Mouse (Mus musculus): ENCODE data around the gene Eid2b. TPM values are rescaled to one million over a fixed set of nuclear protein-coding genes. Genes with fewer than 3 reads are reported as not detected.
A peak's percentile ranks its signal among the peaks of the same experiment; 100 is the strongest.
"Not testable (repeated sequence)": the region's sequence is repeated elsewhere in the genome, so short reads cannot be mapped to it uniquely, and the experiment has no call there.

Eid2b gene
- total RNA-seq (2012; rRNA removed) (3.2 and 3.3 TPM in 2 replicates), total RNA-seq (2014; rRNA removed) (3.2 and 3.8 TPM in 2 replicates), polyA plus RNA-seq (2012; ENCODE audit: insufficient read length, low read depth) (1.6 and 1.8 TPM in 2 replicates)

DNA sequence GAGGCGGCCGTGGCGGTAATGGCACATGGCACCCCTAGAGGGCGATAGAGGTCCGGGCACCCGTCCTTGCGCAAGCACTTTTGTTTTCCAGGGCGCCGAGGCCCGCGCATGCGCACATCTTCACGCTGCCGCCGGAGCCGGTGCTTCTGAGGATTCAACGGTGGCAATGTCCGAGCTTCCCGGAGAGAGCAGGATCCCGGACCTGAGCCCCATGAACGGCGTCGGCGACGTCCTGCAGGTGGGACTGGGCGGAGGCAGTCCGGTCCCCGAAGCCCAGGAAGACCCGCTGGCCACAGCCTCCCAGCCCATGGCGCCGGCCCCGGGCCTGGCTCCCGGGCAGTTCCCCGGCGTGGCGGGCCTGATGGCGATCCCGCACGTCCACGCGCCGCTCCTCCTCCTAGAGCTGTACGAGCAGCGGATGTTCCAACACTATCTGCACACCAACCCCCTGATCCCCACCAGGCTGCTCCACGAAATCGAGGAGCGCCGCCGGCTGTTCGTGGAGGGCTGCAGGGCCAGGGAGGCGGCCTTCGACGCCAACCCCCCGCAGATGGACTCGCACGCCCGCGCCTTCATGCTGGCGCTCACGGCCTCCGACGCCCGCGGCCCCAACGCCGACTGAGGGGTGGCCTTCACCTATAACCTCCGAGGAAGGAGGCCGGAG lies at the start of gene Eid2b:
Gene Eid2b (plus strand): TSS at position 125 of the 664 bp plus-strand sequence.
- H3K4me3 ChIP-seq (replicated peaks in 1 of 3; ENCODE audit: low read depth in 2 of 3, low read length in 2 of 3, poor library complexity in 1 of 3), result peak within 1 kb of the TSS; percentile 51 to 77 (median 74)
- peak within 1 kb of the TSS; percentile 74 for H3K9ac ChIP-seq (ENCODE audit: insufficient read depth, low read depth)
- in situ Hi-C loops (cut with MboI; ENCODE audit: low pct_ligation_motif_present, low pct_unique_long_range_greater_than_20kb, low sequenced_read_pairs), result no loop called here
- no peak within 1 kb of the TSS for H3K27ac ChIP-seq (ENCODE audit: insufficient read depth, low read depth)
- DNase-seq (ENCODE audit: extremely low read depth), result peak; percentile 90
- H3K79me2 ChIP-seq (replicated peaks; ENCODE audit: control insufficient read depth, extremely low read depth, insufficient read depth, poor library complexity, severe bottlenecking), result no peaks in the 10 kb centered on the region
- H3K9me3 ChIP-seq (replicated peaks; ENCODE audit: low read length), result peaks cover 4% of the 10 kb centered on the region
- H3K36me3 ChIP-seq (replicated peaks in 1 of 2; ENCODE audit: control insufficient read depth in 1 of 2, insufficient read depth in 1 of 2, low read length in 1 of 2), result no peaks in the 10 kb centered on the region
- no peak for TF ChIP-seq KAT2A (IDR thresholded peaks at IDR 0.05; ENCODE audit: insufficient replicate concordance, low read length)
- TF ChIP-seq UBTF (IDR thresholded peaks at IDR 0.05; ENCODE audit: low read depth, low read length), result 0 out of 2 replicates have a peak, but pooled peaks have one; percentile 65
- peak; percentile 17; the same call in 1 of the 2 replicates for TF ChIP-seq MEF2A (IDR thresholded peaks at IDR 0.05; ENCODE audit: borderline replicate concordance, low read depth, low read length)
- peak; percentile 48; the same call in 1 of the 2 replicates for TF ChIP-seq HCFC1 (IDR thresholded peaks at IDR 0.05; ENCODE audit: low read depth, low read length)
- TF ChIP-seq TCF12 (IDR thresholded peaks at IDR 0.05; ENCODE audit: low read depth, low read length), result no peak
- peak; percentile 28; the same call in 1 of the 2 replicates for TF ChIP-seq ZC3H11A (IDR thresholded peaks at IDR 0.05; ENCODE audit: low read depth, low read length)
- no peak for TF ChIP-seq USF1 (IDR thresholded peaks at IDR 0.05; ENCODE audit: low read depth, low read length)
- TF ChIP-seq MXI1 (IDR thresholded peaks at IDR 0.05; ENCODE audit: low read depth, low read length), result 0 out of 2 replicates have a peak, but pooled peaks have one; percentile 27
- TF ChIP-seq POLR2AphosphoS2 (IDR thresholded peaks at IDR 0.05; ENCODE audit: low read depth, low read length), result no peak
- no peak for TF ChIP-seq USF2 (conservative IDR thresholded peaks at IDR 0.05; ENCODE audit: low read depth, low read length)
- TF ChIP-seq BHLHE40 (IDR thresholded peaks at IDR 0.05; ENCODE audit: low read depth, low read length), result no peak
- TF ChIP-seq IRF4 (IDR thresholded peaks at IDR 0.05; ENCODE audit: low read depth, low read length), result 0 out of 2 replicates have a peak, but pooled peaks have one; percentile 42
- peak; percentile 74 for TF ChIP-seq POLR2A (IDR thresholded peaks at IDR 0.05; ENCODE audit: low read depth, low read length)
- peak; percentile 81 for TF ChIP-seq MAX (IDR thresholded peaks at IDR 0.05; ENCODE audit: low read length)
- no peak for TF ChIP-seq ZKSCAN1 (IDR thresholded peaks at IDR 0.05; ENCODE audit: borderline replicate concordance, low read depth, low read length)
- TF ChIP-seq CHD1 (IDR thresholded peaks at IDR 0.05; ENCODE audit: low read depth, low read length), result no peak
- peak; percentile 71 for TF ChIP-seq SMC3 (IDR thresholded peaks at IDR 0.05; ENCODE audit: low read depth, low read length)
- 0 out of 2 replicates have a peak, but pooled peaks have one; percentile 25 for TF ChIP-seq SIN3A (IDR thresholded peaks at IDR 0.05; ENCODE audit: low read length)
- TF ChIP-seq CHD2 (IDR thresholded peaks at IDR 0.05; ENCODE audit: low read length), result no peak
- no peak for TF ChIP-seq MAFK (IDR thresholded peaks at IDR 0.05; ENCODE audit: insufficient replicate concordance, low read length)
- peak; percentile 41 for TF ChIP-seq ELF1 (IDR thresholded peaks at IDR 0.05; ENCODE audit: low read depth, low read length)
- TF ChIP-seq RAD21 (IDR thresholded peaks at IDR 0.05; ENCODE audit: low read depth, low read length), result peak; percentile 79
- TF ChIP-seq TBP (conservative IDR thresholded peaks at IDR 0.05; ENCODE audit: low read depth, low read length), result no peak
- TF ChIP-seq CTCF (conservative IDR thresholded peaks at IDR 0.05 in 1 of 2, IDR thresholded peaks at IDR 0.05 in 1 of 2; ENCODE audit: low read depth in 2 of 2, low read length in 2 of 2), result peak; percentile 33 to 92; a peak in 3 of 4 replicates
- TF ChIP-seq ETS1 (conservative IDR thresholded peaks at IDR 0.05; ENCODE audit: low read depth, low read length), result no peak
- TF ChIP-seq NRF1 (IDR thresholded peaks at IDR 0.05; ENCODE audit: low read depth, low read length), result peak; percentile 95
- TF ChIP-seq NELFE (IDR thresholded peaks at IDR 0.05; ENCODE audit: low read depth, low read length), result peak; percentile 84
- TF ChIP-seq MYC (IDR thresholded peaks at IDR 0.05; ENCODE audit: low read depth, low read length), result peak; percentile 35; the same call in 1 of the 2 replicates
- peaks cover 0 to 2% of the 10 kb centered on the region in 2 experiments; a peak in 1 of 4 replicates for H3K4me1 ChIP-seq (ENCODE audit: control insufficient read depth in 1 of 2, insufficient read depth in 2 of 2)
- dilution Hi-C loops (cut with MboI; ENCODE audit: extremely low pct_ligation_motif_present, extremely low pct_unique_long_range_greater_than_20kb, low sequenced_read_pairs), result no loop called here
- peak within 1 kb of the TSS; percentile 47 for H3K4me2 ChIP-seq (ENCODE audit: insufficient read depth, low read depth, poor library complexity, severe bottlenecking)
- peaks cover 29% of the 10 kb centered on the region for H3K27me3 ChIP-seq (replicated peaks)

DNA sequence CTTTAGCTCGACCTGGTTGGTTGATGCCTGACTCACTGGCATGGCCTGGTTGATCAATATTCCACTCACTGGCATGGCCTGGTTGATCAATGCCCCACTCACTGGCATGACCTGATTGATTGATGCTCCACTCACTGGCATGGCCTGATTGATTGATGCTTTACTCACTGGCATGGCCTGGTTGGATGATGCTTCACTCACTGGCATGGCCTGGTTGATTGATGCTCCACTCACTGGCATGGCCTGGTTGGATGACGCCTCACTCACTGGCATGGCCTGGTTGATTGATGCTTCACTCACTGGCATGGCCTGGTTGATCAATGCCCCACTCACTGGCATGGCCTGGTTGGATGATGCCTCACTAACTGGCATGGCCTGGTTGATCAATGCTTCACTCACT lies 33.6 kb upstream of the Eid2b start:
- H3K4me2 ChIP-seq (ENCODE audit: insufficient read depth, low read depth, poor library complexity, severe bottlenecking); dilution Hi-C loops (cut with MboI; ENCODE audit: extremely low pct_ligation_motif_present, extremely low pct_unique_long_range_greater_than_20kb, low sequenced_read_pairs); H3K4me1 ChIP-seq (ENCODE audit: control insufficient read depth in 1 of 2, insufficient read depth in 2 of 2); in situ Hi-C loops (cut with MboI; ENCODE audit: low pct_ligation_motif_present, low pct_unique_long_range_greater_than_20kb, low sequenced_read_pairs); H3K4me3 ChIP-seq (replicated peaks in 1 of 3; ENCODE audit: low read depth in 2 of 3, low read length in 2 of 3, poor library complexity in 1 of 3); DNase-seq (ENCODE audit: extremely low read depth); H3K36me3 ChIP-seq (replicated peaks in 1 of 2; ENCODE audit: control insufficient read depth in 1 of 2, insufficient read depth in 1 of 2, low read length in 1 of 2); H3K27ac ChIP-seq (ENCODE audit: insufficient read depth, low read depth); H3K9me3 ChIP-seq (replicated peaks; ENCODE audit: low read length); H3K79me2 ChIP-seq (replicated peaks; ENCODE audit: control insufficient read depth, extremely low read depth, insufficient read depth, poor library complexity, severe bottlenecking); H3K27me3 ChIP-seq (replicated peaks); H3K9ac ChIP-seq (ENCODE audit: insufficient read depth, low read depth): not testable (repeated sequence)

Measured in CH12.LX (cell line).